Mouse (Mus musculus) brain, embryonic 14.5 days (tissue): ENCODE results near the gene Ahsa2.

Source experiments
- CTCF ChIP-seq: fragments of 200-500 bp; IDR thresholded peaks from 2 replicates; pipeline ENCODE4 v1.5.1; 2012; ENCODE audit warnings: inconsistent platforms, mild to moderate bottlenecking, moderate library complexity, borderline replicate concordance; ENCODE audit not compliant: insufficient read depth, insufficient read length; ENCODE audit errors: extremely low read depth
- POLR2A ChIP-seq: fragments of 200-500 bp; IDR thresholded peaks from 2 replicates; pipeline ENCODE4 v1.6.1; 2012; ENCODE audit warnings: mild to moderate bottlenecking, inconsistent platforms, borderline replicate concordance; ENCODE audit not compliant: poor library complexity, insufficient read depth, insufficient read length, severe bottlenecking; ENCODE audit errors: extremely low read depth

DNA sequence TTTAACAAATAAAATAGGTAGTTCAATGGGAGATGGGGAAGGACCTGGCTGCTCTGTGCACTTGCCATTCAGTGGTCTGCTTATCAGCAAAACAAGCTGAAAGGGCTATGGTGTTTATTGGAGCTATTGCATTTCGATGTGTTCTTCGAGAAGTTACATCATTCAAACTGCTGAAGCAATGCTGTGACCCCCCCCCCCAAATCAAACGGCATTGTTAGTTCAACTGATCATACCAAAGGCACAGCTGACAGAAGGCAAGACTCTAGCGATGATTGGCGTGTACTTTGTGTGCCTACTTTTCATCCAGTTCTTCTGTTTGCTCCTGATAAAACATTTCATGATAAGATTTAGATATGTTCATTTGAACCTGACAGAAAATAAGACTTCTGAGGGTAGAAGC lies 779 bp upstream of the Ahsa2 start:
- TF ChIP-seq CTCF = no peak
- TF ChIP-seq POLR2A = no peak
